Mouse (Mus musculus): ENCODE results near the gene Stk24. TPM values are rescaled to one million over a fixed set of nuclear protein-coding genes. Genes with fewer than 3 reads are reported as not detected.

Gene Stk24
- polyA plus RNA-seq (2012; rRNA removed; ENCODE audit: low replicate concordance): 29.8 and 36.3 TPM in 2 replicates

GRCm38 (mm10) chr14:121379827-121380145 is at the start of gene Stk24:
Gene Stk24, minus strand, starts transcription at chr14:121380011.

Other genes starting within 250 kb of the Stk24 start
- gene Slc15a1, start 125.2 kb upstream of the Stk24 start, polyA plus RNA-seq (2012; rRNA removed; ENCODE audit: low replicate concordance): 0.13 and 0.76 TPM in 2 replicates